Mouse (Mus musculus) ovary, postnatal 10 days (tissue): ENCODE results near the gene Eln.

Experiments
- DNase-seq: peaks from one replicate; pipeline ENCODE4 v3.0.0; 2022; ENCODE audit warnings: low spot score

Eln gene

DNA sequence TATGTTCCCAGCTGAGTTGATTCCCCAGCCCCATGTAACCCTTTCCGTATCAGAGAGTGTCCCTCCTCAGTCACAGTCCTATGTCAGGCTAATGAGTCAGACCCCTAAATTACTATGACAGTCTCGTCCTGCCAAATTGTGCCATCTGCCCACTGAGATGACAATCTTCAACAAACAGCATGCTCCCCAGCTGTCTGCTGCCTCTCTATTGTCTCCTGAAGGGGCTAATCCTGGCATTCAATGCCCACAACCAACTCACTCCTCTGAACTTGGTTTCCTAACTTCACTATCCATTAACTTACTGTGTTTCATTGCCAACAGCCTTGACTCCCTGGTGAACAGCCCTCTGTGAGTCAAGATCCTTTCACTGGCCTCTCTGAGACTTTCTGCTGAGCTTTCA is 62.7 kb downstream of the Eln start:
- no peak for DNase-seq

DNA sequence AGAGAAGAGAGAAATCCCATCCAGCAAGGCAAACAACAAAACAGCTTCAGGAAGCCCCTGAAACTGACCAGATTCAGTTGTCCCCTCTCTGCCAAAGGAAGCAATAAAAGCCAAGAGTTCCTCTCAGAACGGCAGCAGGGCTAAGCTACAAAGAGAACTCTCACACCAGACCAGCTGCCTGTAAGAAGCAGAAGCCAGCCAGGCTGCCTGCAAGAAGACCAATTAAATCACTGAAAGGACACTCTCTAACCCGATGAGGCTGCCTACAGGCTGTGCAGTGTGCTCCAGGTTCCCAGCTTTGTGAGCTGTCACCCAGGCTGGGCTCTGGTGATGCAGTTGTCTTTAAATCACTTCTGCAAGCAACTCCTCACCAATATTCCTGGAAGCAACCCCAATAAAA is 63.3 kb downstream of the Eln start:
- no peak for DNase-seq

DNA sequence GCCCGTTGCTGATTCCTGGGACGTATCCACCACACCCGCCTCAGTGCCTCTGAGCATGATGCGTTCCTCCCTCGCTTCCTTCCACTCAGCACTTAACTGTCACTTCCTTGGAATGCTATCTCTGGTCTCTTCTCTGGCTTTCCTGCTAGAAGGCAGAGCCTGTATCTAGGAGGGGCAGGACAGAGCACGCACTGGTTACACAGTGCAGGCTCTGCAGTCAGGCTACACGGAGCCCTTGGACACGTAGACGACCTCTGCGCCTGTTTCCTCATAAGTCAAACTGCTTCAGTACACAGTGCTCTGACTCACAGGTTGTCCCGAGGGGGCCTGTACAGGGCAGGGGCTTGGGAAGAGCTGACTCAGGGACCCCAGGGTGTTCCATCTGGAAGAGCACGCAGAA is 66.9 kb downstream of the Eln start:
- DNase-seq, result no peak

DNA sequence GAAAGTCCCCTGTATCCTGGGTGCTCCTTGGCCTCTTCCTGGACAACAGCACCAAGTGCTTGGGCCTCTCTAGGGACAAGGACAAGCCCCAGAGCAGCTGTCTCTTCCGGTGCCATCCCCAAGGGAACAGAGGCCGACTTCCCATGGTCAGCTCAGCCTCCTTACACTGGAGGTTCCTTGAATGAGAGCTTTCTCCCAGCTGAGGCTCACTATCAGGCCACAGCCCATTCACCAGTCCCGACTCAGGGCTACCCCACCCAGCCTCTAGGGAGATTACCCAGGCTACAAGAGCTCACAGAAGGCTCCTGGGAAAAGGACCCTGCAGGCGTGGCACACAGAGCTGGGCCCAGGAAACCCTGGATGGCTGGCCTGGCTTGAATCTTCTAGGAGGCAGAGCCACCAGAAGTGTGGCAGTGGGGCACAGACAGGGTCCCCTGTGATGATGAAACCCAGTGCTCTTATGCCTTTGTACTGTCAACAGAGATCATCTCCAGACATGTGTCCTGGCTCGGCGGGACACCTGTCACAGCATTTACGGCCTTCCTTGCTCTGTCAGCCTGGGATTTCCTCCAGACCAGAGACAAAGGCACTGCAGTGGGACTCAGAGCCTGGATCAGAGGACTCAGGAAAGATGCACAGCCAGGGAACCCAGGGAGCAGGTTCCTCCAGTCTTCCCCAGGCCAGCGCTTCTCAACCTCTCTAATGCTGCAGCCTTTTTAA is 68.1 kb downstream of the Eln start:
- no peak for DNase-seq

DNA sequence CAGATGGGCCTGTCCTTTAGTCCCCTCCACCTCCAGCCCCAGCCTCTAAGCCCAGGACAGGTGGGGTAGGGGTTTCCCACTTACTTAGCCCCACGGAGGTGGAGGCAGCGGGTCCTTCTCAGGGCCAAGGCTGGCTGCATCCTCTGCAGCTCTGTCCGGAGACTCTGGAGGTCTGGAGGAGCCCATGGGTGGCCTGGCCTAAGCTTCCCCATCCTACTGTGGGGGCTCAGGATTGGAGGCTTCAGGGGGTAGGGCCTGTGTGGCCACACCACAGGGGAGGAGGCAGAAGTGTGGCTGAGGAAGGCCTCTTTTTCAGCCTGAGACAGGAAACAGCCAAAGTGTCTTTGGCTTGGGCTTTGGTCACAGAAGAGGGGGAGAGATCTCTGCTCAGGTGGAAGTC is 69.1 kb downstream of the Eln start:
- no peak for DNase-seq

DNA sequence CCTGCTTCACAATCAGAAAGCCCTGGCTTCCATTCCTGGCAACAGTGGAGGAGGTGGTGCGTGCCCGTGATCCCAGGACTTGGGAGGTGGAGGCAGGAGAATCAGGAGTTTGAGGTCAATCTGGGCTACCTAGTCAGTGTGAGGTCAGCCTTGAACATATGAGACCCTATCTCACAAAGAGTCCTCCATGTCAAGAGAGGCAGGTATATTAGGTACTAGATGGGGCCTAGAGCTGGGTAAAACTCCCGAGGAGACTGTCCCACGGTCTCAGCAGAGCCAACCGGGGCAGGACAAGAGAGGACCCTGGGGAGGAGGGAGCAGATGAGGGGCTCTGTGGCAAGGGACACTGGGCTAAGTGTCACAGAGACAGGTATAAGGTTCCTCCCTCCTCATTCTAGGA is 69.6 kb downstream of the Eln start:
- no peak for DNase-seq

DNA sequence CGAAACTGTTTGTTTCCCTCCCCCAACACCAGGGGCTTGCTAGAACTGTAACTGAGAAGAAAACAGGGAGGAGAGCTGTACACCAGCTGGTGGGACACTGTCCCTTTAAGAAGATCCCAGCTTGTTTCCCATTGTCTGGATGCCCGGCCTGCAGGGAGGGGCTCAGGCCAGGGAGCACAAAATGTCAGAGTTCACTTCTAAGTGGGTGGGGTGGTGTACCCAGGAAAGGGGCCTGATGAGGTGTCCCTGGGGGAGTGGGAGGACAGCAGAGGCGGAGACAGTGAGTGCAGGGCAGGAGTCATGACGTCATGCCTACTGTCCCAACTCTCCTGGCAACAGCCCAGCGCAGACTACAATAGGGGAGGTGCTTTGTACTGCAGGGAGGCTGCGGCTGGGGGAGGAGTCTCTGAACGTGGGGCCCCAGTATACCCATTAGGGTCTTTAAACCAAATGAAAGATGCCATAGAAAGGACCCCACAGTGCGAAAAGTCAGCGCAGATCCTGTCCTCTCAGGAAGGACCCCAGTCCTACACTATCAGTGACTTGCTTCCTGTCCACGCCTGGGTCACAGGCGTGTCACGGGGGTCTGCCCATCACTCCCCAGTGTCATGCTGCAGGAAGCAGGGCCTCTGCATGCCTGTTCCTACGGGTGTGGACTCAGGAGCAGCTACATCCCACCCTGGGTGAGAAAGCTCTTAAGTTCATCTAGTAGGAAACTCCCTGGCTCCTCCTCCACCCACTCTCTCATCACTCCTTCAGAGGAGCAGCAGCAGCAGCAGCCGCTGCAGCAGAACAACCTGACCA is 71.0 kb downstream of the Eln start:
- DNase-seq, result peak; percentile 63

DNA sequence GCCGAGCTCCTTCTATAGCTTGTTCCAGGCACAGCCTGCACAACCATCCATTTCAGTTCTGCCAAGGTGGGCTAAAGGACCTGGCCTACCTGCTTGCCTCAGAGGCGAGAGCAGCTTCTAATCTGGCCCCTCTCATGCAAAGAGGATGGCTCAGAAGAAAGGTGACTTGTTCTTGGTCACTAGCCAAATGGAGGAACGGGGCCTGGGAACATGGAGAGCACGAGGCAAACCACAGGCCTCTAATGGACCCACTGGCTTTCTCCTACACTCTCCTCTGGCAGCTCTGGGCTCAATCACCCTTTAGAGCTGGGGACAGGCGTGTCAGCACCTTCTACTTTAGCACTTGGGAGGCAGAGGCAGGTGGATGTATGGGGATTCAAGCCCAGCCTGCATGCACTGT is 72.1 kb downstream of the Eln start:
- DNase-seq, result no peak

DNA sequence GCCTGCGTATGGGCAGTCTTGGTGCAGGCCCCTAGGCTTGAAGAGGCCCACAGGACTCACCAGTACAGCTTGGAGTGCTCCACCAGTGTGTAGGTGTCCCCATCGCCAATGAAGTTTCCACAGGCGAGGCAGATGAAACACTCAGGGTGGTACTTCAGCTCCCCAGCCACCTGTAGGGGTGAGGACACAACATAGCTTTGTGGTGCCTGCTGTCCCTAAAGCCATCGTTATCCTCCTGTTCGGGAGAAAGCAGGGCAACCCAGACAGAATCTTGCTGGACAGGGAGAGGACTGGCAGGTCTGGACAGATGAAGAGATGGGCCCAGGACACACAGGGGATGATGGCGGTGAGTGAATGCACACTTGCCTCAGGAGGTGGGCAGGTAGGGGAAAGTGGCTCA is 74.5 kb downstream of the Eln start:
- no peak for DNase-seq

DNA sequence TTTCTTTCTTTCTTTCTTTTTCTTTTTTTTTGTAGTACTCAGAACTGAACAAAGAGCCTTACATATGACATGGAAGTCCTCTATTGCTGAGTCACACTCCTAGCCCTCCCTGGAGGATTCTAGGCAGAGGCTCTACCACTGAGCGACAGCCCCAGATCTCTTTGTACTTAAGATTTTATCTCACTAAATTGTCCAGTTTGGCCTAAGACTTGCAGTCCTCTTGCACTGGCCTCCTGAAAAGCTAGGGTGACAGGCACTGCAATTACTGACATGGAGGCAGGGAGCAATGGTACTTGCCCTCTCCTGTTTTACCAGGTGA is 75.0 kb downstream of the Eln start:
- DNase-seq, result no peak

DNA sequence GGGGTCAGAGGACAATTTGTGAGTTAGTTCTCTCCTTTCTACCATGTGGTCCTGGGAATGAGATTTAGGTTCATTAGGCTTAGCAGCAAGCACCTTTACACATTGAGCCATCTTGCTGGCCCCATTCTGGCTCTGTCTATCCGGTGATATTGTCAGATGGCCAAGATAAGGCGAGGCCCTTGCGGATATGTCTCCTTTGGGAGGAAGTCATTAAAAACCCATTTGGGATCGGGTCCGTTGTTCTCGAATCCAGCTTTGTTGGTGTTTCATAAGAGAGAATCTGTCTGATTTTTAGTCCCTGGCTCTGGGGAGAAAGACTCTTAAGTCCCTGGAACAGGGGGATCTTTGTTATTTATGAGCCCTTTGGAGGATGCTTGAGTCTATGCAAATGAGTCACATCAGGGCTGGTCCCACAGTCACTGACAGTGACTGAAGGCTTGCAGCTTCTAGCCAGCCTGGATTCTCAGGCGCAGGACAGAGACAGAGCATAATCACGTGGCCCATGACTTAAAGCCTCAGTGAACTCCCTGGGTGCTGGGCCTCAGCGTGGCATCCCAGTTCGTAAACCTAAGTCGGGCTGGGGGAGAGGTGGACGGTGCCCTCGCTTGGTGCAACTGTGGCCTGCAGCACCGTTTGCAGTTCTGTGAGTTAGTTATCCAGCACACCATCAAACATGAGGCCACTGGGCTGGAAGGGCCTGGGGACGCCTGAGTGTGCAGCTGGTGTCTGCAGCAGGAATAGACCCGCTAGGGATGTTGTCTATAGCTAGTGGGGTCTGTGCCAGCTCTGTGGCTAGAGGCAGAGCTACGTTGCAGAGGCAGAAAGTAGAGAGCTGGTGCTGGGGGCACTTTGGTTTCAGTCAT is 75.6 kb downstream of the Eln start:
- no peak for DNase-seq

DNA sequence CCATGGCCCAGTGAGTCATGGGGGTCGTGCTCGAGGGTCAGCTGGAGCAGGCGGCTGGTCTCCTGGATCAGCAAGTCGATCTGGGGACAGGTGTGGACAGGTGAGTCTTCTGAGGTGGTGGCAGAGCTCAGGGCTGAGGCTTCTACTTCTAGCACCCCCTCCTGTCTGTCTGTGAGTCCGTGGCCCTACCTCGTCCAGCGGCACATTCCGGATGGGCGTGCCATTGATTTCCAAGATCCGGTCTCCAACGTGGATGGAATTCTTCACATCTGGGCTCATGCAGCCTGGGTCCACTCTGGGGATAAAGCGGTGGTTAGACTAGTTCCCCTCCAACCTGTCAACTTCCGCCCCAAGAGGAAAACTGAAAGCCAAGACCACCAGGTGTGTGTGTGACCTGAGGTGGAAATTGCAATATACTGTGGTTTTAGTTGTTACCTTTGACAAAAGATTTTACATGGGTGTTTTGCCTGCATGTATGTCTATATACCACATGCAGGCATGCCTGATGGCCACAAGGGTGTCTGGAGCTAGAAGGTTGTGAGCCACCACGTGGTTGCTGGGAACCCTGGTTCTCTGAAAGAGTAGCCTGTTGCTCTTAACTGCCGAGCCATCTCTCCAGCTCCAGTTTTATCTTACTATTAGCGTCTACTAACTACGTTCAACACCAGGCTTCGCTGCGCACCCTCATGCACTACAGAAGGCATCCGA is 78.0 kb downstream of the Eln start:
- no peak for DNase-seq

DNA sequence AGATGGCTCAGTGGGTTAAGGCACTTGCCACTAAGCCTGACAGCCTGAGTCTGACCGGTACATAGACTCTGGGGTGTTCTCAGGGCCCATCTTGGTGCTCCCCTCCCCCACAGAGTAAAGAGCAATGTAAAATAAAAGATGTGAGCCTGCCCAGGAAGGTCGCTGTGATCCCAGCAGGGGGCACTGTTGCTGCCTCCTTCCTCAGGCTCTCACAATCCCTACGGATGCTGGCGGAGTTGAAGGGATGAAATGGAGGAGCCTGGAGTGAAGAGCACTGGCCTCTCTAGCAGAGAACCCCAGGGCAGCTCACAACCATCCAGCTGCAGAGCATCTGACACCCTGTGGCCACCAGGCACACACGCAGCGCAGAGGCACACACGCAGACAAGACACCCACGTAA is 78.6 kb downstream of the Eln start:
- no peak for DNase-seq

DNA sequence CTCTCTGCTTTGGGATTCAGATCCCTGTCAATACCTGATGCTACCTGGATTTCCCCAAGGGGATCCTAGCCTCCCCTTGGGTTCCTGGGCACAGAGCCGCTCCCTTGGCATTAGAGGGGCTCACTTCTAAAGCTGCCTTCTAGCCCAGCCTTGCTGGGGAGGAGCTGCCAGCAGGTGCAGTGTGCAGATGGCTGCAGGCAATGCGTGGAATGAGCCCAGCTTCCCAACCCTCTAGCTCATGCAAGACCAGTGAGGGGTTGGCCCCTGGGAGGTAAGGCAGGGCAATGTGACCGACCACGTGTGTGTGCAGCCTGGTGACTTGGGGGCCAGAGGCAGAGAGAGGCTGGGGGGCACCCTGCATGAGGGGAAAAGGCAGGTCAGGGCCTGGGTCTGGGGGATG is 90.4 kb downstream of the Eln start:
- no peak for DNase-seq
